Mouse (Mus musculus) small intestine, adult 2 months (tissue): ENCODE data around the gene Tuba1c.

ENCODE experiments used
- CTCF ChIP-seq: fragments of 200-500 bp; IDR thresholded peaks from 2 replicates; pipeline ENCODE4 v1.5.1; 2012; ENCODE audit warnings: low read depth, mild to moderate bottlenecking, control low read depth, inconsistent platforms, low read length, moderate library complexity, mixed read lengths; ENCODE audit not compliant: insufficient replicate concordance, insufficient read length; ENCODE audit errors: extremely low read depth
- POLR2A ChIP-seq: fragments of 200-500 bp; IDR thresholded peaks from 2 replicates; pipeline ENCODE4 v1.6.1; 2012; ENCODE audit warnings: low read depth, mild to moderate bottlenecking, control low read depth, inconsistent platforms, low read length, moderate library complexity

DNA sequence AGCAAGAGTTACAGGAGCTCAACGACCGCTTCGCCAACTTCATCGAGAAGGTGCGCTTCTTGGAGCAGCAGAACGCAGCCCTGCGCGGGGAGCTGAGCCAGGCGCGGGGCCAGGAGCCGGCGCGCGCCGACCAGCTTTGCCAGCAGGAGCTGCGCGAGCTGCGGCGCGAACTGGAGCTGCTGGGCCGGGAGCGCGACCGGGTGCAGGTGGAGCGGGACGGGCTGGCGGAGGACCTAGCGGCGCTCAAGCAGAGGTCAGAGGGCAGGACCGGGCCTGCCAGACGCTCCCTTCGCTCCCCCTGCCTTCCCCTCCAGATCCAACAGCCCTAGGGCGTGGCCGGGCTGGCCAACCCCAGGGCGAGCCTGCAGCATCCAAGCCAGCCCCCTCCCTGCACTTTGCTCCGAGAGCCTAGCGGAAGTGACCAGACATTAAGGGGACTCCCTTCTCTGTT is 25.8 kb downstream of the Tuba1c start:
- TF ChIP-seq POLR2A (no peak), CTCF (no peak)
